Mouse (Mus musculus) lung, adult 2 months (tissue): ENCODE results near the gene Ncoa6.

Experiments
- CTCF ChIP-seq: fragments of 200-500 bp; IDR thresholded peaks from 2 replicates; pipeline ENCODE4 v1.5.1; 2011; ENCODE audit warnings: mild to moderate bottlenecking, low read length, control low read depth; ENCODE audit not compliant: insufficient read depth
- POLR2A ChIP-seq: fragments of 200-500 bp; IDR thresholded peaks from 2 replicates; pipeline ENCODE4 v1.6.1; 2011; ENCODE audit warnings: low read depth, mild to moderate bottlenecking, control low read depth, low read length, borderline replicate concordance; ENCODE audit errors: extremely low read depth

DNA sequence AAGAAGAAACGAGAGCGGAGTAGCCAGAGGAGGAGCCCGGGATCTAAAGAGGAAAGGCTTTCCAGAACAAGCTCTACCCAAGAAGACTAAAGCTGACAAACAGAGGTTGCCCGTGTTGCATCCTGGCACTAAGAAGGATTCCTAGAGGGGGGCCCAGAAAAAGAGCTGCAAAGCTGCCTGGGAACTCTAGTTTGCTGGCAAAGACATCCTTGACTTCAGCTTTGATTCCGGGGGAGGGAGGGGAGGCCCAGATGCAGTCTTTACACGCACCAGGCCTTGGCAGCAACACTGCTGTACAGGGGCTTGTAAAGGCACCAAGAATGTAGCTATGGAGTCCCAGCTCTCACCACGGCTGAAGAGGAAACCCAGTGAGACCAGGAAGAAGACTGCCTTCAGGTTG lies 20.1 kb downstream of the Ncoa6 start:
- no peak for TF ChIP-seq CTCF
- no peak for TF ChIP-seq POLR2A
